Mouse (Mus musculus): ENCODE data around the gene Cpa2.

The Cpa2 gene

DNA sequence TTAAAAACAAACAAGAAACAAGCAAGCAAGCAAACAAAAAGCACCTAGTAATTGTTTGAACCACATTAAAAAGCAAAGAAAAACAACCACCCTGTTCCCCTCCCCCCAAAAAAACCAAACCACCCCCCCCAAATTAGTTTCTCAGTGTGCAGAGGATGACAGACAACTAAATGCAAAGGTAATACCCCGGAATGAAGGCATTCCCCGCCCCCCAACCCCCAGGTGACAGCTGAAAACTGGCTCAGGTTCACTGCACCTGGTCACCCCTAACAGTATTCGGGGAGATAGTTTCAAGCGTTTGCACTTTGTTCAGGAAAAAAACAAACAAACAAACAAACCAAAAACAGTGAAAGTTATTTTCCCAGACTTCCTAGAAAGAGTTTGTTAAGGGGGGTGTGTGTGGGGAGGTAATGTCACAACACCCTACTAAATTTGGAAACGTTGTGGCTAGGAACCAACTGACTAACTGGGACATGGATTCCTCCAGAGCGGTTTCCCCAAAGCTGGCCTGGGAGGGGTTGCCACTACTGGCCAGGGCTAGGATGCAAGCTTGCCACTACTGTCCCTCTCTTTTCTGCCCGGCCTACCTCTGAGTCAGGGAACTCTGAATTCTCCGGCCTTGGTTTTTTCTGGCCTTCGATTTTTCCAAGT, 6.4 kb downstream of the Cpa2 start:
- no peak for DNase-seq (ENCODE audit: low read depth, low spot score)

DNA sequence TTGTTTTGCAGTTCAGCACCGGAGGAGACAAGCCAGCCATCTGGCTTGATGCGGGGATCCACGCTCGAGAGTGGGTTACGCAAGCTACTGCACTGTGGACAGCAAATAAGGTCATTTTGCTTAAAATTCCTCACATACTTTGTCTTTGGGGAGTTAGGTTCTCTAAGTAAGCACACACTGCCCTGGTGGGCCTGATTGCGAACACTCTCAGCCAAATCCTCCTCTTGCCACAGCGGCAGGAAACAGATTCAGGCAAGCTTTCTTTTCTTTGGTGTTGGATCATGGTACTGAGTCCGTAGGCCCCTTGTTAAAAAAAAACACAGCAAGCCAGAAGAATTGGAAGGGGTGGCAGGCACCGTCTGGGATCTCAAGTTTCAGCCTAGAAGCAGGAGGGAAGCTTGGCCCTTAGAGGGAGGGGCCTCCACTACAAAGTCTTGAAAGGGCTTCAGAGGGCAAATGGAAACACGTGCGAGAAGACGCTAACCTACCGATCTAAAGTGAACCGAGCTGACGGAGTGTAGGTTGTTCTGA, 7.9 kb downstream of the Cpa2 start:
- DNase-seq (ENCODE audit: low read depth, low spot score): peak; percentile 84

GRCm38 (mm10) chr6:30550496-30551192, 9.3 kb downstream of the Cpa2 start:
- no peak for DNase-seq (ENCODE audit: low read depth, low spot score)

DNA sequence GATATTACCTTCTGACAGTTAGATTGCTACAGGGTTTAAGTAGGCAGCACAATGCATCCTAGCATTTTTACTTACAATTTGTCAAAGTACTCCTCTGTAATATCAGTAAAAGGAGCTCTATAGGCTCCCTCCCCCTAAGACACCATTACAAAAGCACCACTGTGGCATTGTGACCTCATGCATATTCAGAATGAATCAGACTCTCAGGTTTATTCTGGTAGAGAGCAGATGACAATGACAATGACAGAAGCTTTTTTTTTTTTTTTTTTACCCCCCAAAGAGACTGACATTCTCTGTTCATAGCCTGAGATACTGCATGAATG, 9.8 kb downstream of the Cpa2 start:
- DNase-seq (ENCODE audit: low read depth, low spot score): no peak

DNA sequence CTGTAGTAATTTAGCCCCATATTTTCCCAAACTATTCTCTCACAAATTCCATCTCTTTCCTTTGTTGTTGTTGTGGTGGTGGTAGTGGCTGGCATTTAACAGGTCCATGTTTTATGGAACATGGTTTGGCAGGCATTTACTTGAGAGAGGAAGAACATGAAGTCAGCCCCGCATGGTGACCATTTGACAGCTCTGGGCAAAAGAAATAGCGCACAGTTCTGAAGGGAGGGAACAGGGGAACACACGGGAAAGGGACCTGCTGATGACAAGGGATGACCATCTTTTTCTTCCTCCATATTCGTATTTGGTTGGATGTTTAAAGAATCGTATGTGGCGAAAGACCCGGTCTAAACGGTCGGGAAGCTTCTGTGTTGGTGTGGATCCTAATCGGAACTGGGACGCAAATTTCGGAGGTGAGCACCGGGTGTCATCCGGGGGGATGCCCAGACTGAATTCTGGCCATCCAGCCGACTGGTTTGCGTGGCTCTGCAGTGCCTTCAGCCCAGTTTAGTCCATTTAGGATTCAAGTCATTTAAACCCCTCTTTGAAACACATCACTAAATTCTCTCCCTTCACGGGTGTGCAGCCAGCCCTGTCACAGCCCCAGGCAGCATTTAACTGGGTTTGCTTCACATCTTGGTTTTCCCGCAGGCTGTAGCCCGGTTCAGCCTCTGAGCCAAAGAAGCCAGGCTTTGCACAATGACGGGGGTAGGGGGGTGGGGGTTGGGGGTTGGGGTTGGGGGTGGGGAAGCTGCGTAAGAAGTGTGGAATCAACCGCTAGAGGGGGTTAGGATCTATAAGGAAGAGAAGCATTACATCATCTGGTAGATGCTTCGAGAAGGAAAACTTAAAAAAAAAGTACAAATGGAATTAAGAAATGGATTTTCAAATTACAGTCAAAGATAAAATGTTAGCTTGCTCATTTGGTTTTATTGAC, 10.5 kb downstream of the Cpa2 start:
- peak; percentile 68 for DNase-seq (ENCODE audit: low read depth, low spot score)

DNA sequence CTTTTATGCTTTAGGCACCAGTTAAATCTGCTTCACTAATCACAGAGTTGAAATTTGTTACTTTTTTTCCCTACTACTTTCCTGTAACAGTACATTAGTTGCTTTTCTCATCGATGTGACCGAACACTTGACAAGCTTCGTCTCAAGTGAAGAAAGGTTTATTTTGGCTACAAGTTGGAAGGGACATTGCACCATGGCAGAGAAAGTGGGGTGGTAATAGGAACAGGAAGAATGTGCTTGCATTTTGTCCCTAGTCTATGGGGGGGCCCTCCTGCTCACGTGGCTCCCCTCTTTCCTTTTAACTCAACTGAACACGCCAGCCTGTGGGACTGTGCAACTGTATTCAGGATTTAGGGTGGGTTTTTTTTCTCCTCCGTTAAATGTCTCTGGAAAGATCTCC, 11.2 kb downstream of the Cpa2 start:
- DNase-seq (ENCODE audit: low read depth, low spot score): no peak

GRCm38 (mm10) chr6:30553381-30554010, 12.1 kb downstream of the Cpa2 start:
- no peak for DNase-seq (ENCODE audit: low read depth, low spot score)

DNA sequence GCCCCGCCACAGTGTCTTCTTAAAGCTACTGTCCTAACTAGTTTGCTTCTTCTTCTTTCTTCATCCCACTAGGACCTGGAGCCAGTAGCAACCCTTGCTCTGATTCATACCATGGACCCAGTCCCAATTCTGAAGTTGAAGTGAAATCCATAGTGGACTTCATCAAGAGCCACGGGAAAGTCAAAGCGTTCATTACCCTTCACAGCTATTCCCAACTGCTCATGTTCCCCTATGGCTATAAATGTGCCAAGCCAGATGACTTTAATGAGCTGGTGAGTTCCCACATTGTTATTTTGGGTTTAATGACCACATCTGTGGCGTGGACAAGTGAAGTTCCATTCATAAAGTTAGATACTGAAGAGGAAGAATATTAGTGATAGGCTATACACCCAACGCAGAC, 12.7 kb downstream of the Cpa2 start:
- DNase-seq (ENCODE audit: low read depth, low spot score): no peak

GRCm38 (mm10) chr6:30554621-30555170, 13.3 kb downstream of the Cpa2 start:
- DNase-seq (ENCODE audit: low read depth, low spot score): no peak

- no peak for DNase-seq (ENCODE audit: low read depth, low spot score)
These were observed 14.7 kb downstream of the Cpa2 start for GRCm38 (mm10) chr6:30556080-30556479.

- no peak for DNase-seq (ENCODE audit: low read depth, low spot score)
These were observed 18.3 kb downstream of the Cpa2 start for GRCm38 (mm10) chr6:30559726-30560125.

GRCm38 (mm10) chr6:30562132-30562531, 20.8 kb downstream of the Cpa2 start:
- DNase-seq (ENCODE audit: low read depth, low spot score): no peak

DNA sequence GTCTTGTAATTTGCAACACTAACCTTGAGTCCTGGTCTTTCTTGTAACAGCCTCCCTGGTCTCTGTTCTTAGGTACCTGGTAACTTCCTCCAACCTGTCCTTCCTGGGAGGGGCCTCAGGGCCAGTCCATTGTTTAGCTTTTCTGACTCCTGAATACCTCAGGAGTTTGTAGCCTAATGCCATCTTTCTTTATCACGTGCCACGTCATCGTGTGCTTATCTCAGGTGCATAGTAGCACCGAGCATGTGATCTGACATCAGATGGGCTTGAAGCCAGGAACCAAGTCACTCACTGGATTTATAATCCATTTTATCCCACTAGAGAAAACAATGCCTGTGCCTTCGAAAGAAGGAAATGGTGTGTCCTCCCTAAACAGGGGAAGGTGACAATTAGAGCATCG, 22.2 kb downstream of the Cpa2 start:
- DNase-seq (ENCODE audit: low read depth, low spot score): no peak

DNA sequence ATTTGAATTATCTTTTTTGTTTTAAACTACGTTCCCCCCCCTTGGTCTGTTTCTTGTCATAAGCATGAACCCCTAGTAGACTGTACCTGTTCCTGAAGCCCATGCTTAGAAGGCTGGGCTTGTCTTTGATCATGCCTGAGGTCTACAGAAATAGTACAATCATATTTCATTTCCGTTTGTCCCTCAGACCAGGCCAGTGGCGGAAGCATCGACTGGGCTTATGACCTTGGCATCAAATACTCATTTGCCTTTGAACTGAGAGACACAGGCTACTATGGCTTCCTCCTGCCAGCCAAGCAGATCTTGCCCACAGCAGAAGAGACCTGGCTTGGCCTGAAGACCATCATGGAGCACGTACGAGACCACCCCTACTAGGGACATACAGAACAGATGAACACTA, 22.7 kb downstream of the Cpa2 start:
- no peak for DNase-seq (ENCODE audit: low read depth, low spot score)

GRCm38 (mm10) chr6:30568069-30568468, 26.7 kb downstream of the Cpa2 start, which contains the start of gene Cpa4:
Gene Cpa4, plus strand, starts transcription at chr6:30568369.
- no peak for DNase-seq (ENCODE audit: low read depth, low spot score)

- no peak for DNase-seq (ENCODE audit: low read depth, low spot score)
These were observed 27.9 kb downstream of the Cpa2 start for GRCm38 (mm10) chr6:30569331-30569730.

DNA sequence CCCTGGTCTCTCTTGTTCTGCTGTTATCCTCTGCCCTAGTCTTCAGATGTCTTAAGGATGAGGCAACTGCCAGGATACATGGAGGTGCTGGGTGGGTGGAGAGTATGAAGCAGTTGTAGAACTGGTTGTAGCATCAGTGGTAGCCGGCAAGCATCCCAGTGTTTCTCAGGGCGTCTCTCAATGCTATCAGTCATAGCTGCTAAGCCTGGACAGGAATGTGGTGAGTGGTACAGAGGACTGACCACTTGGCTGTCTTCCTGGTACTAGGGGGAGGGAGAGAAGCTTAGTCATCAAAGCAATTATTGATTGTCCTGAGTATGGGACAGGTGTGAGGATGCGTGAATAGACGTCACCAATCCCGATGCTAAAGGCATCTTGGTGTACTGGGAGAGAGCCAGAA, 28.6 kb downstream of the Cpa2 start:
- no peak for DNase-seq (ENCODE audit: low read depth, low spot score)

DNA sequence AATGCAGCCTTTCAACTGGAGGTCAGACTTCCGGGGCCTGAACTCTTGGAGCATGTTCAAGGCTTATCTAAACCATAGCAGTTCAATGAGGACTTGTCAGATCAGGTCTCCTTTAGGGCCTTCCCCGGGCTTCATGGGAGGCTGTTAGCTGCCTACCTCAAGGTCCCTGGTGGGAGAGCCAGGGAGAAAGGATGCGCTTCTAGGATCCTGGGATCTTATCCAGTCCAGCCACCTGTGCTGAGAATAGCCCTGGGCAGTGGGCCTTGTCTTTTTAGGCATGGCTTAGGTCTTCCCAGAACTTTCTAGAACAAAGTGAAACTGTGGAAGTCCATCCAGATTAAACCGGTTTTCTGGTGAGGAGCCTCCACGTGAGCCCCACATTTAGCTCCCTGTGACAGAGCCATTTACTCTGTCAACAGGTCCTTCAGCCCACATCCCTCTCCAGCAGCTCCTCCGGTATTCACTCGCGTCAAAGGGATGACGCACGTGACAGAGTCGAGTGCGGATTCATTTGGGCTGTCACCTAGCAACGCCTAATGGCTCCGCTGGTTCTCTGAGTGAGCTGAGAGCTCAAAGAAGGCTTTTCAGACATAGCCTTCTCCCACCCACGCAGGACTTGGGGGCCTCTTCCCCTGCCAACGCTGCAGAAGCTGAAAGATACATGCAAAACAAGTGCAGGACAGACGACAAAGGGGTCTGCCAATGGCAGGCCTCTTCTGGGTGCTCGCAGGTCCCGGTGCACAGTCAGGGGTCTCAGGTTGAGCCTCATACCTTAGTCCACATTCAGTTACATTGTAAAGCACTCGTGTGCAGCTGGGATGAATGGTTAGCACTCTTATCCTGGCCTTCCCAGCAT, 31.3 kb downstream of the Cpa2 start:
- DNase-seq (ENCODE audit: low read depth, low spot score): peak; percentile 78

DNA sequence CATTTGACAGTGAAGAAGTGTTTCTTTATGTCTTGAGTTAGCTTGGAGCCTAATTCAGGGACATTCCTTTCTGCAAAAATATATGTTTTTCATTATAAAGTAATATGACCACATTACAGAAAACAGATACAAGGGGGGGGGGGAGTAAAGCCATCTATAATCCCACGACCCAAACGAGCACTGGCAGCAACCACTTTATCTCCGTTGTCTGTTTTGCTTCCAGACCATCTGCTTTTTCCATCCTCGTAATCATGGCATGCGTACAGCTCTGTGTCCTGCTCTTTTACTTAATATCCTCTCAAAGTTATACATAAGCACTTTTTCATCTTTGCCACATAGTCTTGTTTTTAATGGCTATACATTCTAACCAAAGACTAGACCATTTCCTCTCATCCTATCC, 32.0 kb downstream of the Cpa2 start:
- DNase-seq (ENCODE audit: low read depth, low spot score): no peak

- DNase-seq (ENCODE audit: low read depth, low spot score): no peak
These were observed 33.6 kb downstream of the Cpa2 start for GRCm38 (mm10) chr6:30574945-30575344.
